Mouse (Mus musculus) intestine, postnatal 0 days (tissue): ENCODE results near the gene Cdk19. TPM values are rescaled to one million over a fixed set of nuclear protein-coding genes. Genes with fewer than 3 reads are reported as not detected.

Experiments
- ATAC-seq: fragments of 200-750 bp; cut with Nextera tagmentation; 2 replicates; pipeline ENCODE4 v1.8.0; 2017; ENCODE audit warnings: mild to moderate bottlenecking, moderate TSS enrichment, moderate library complexity
- H3K27ac ChIP-seq: fragments of 300-500 bp; sonication (generic); 2 replicates; pipeline ENCODE4 v1.5.1; 2014; ENCODE audit warnings: mild to moderate bottlenecking, low read depth, low read length, moderate library complexity
- H3K27me3 ChIP-seq: fragments of 300-500 bp; sonication (generic); replicated peaks from 2 replicates; pipeline ENCODE4 v1.6.1; 2014; ENCODE audit warnings: low read length, mixed read lengths; ENCODE audit not compliant: control insufficient read depth, insufficient read depth
- H3K36me3 ChIP-seq: fragments of 300-500 bp; sonication (generic); 2 replicates; pipeline ENCODE4 v1.6.1; 2014; ENCODE audit warnings: mild to moderate bottlenecking, moderate library complexity; ENCODE audit not compliant: control insufficient read depth, insufficient read depth
- H3K4me1 ChIP-seq: fragments of 300-500 bp; sonication (generic); replicated peaks from 2 replicates; pipeline ENCODE4 v1.6.1; 2014; ENCODE audit warnings: antibody characterized with exemption, low read length, mixed read lengths; ENCODE audit not compliant: control insufficient read depth, insufficient read depth
- H3K4me2 ChIP-seq: fragments of 300-500 bp; sonication (generic); replicated peaks from 2 replicates; pipeline ENCODE4 v1.6.1; 2014; ENCODE audit warnings: low read depth, mild to moderate bottlenecking, moderate library complexity
- H3K4me3 ChIP-seq: fragments of 300-500 bp; sonication (generic); 2 replicates; pipeline ENCODE4 v1.5.1; 2014; ENCODE audit warnings: low read depth, low read length
- H3K9ac ChIP-seq: fragments of 300-500 bp; sonication (generic); 2 replicates; pipeline ENCODE4 v1.6.1; 2014; ENCODE audit warnings: mild to moderate bottlenecking, low read depth, low read length
- H3K9me3 ChIP-seq: fragments of 300-500 bp; sonication (generic); 2 replicates; pipeline ENCODE4 v1.6.1; 2016; ENCODE audit warnings: mixed run types; ENCODE audit not compliant: control insufficient read depth
- CTCF ChIP-seq: sonication (generic); IDR thresholded peaks from 2 replicates; pipeline ENCODE4 v1.5.1; 2016; ENCODE audit warnings: low read depth, mild to moderate bottlenecking, control low read depth, antibody characterized with exemption, moderate library complexity
- WGBS: fragments of 180-500 bp; shearing (Covaris S2); extraction: QIAGEN DNeasy Blood & Tissue Kit; methylation state at CpG from one replicate; pipeline ENCODE4 v1.1.7; 2014; 5-methylcytosine and 5-hydroxymethylcytosine counted together
- polyA plus RNA-seq: library from polyadenylated mRNA; unstranded; fragments of >200 nt; fragmentation: Nextera tagmentation; extraction: Ambion mirVana; gene quantifications from 2 replicates; pipeline ENCODE4 v1.2.1, GENCODE M21; 2015

Cdk19 gene
- polyA plus RNA-seq, 1 experiment from 2014 or later: 3.0 TPM

GRCm38 (mm10) chr10:40328004-40328551 lies 11.3 kb upstream of the Cdk19 start:
- peak; percentile 96 for ATAC-seq
- Histone ChIP-seq H3K4me3 (no peak overlapping the region), H3K27me3 (no peaks in the 10 kb centered on the region), H3K36me3 (no peaks in the 10 kb centered on the region), H3K4me1 (0 out of 2 replicates have a peak, but pooled peaks cover 4% of the 10 kb centered on the region), H3K9me3 (no peaks in the 10 kb centered on the region), H3K27ac (no peak overlapping the region), H3K9ac (no peak overlapping the region), H3K4me2 (peak overlapping the region; percentile 25)
- 31% methylated on average over 9 of the region's 9 CpGs for WGBS
- no peak for TF ChIP-seq CTCF

GRCm38 (mm10) chr10:40330262-40330661 lies 9.1 kb upstream of the Cdk19 start:
- no peak overlapping the region for H3K9ac ChIP-seq
- H3K27me3 ChIP-seq: no peaks in the 10 kb centered on the region
- H3K9me3 ChIP-seq: no peaks in the 10 kb centered on the region
- H3K27ac ChIP-seq: no peak overlapping the region
- ATAC-seq: no peak
- H3K4me1 ChIP-seq: 0 out of 2 replicates have a peak, but pooled peaks cover 4% of the 10 kb centered on the region
- no peak overlapping the region for H3K4me3 ChIP-seq
- no peak overlapping the region for H3K4me2 ChIP-seq
- no peaks in the 10 kb centered on the region for H3K36me3 ChIP-seq
- TF ChIP-seq CTCF: peak; percentile 27
- WGBS: 85% methylated on average over 1 of the region's 1 CpGs

- Histone ChIP-seq H3K27me3 (no peaks in the 10 kb centered on the region), H3K4me3 (no peak overlapping the region), H3K4me2 (no peak overlapping the region), H3K27ac (no peak overlapping the region), H3K36me3 (no peaks in the 10 kb centered on the region), H3K9ac (no peak overlapping the region), H3K9me3 (no peaks in the 10 kb centered on the region), H3K4me1 (0 out of 2 replicates have a peak, but pooled peaks cover 2% of the 10 kb centered on the region)
- ATAC-seq: no peak
- TF ChIP-seq CTCF: no peak
- 73% methylated on average over 6 of the region's 6 CpGs for WGBS
These were observed 6.5 kb upstream of the Cdk19 start for GRCm38 (mm10) chr10:40332864-40333263.

GRCm38 (mm10) chr10:40342036-40342435 lies 2.7 kb downstream of the Cdk19 start:
- Histone ChIP-seq H3K27ac (no peak overlapping the region), H3K4me1 (no peaks in the 10 kb centered on the region), H3K36me3 (no peaks in the 10 kb centered on the region), H3K9me3 (no peaks in the 10 kb centered on the region), H3K4me3 (no peak overlapping the region), H3K4me2 (no peak overlapping the region), H3K27me3 (no peaks in the 10 kb centered on the region), H3K9ac (no peak overlapping the region)
- 0 out of 2 replicates have a peak, but pooled peaks have one; percentile 31 for ATAC-seq
- no peak for TF ChIP-seq CTCF
- 31% methylated on average over 4 of the region's 4 CpGs for WGBS

GRCm38 (mm10) chr10:40346776-40347403 lies 7.5 kb downstream of the Cdk19 start:
- Histone ChIP-seq H3K27me3 (no peaks in the 10 kb centered on the region), H3K4me1 (0 out of 2 replicates have a peak, but pooled peaks cover 2% of the 10 kb centered on the region), H3K27ac (no peak overlapping the region), H3K36me3 (no peaks in the 10 kb centered on the region), H3K4me2 (no peak overlapping the region), H3K4me3 (no peak overlapping the region), H3K9ac (no peak overlapping the region), H3K9me3 (no peaks in the 10 kb centered on the region)
- ATAC-seq: no peak
- 77% methylated on average over 3 of the region's 3 CpGs for WGBS
- no peak for TF ChIP-seq CTCF

- peak; percentile 18; the same call in 1 of the 2 replicates for TF ChIP-seq CTCF
- no peak overlapping the region for H3K9ac ChIP-seq
- no peak for ATAC-seq
- H3K27ac ChIP-seq: no peak overlapping the region
- no peak overlapping the region for H3K4me3 ChIP-seq
- H3K4me1 ChIP-seq: 0 out of 2 replicates have a peak, but pooled peaks cover 2% of the 10 kb centered on the region
- no peaks in the 10 kb centered on the region for H3K9me3 ChIP-seq
- H3K27me3 ChIP-seq: no peaks in the 10 kb centered on the region
- 60% methylated on average over 9 of the region's 9 CpGs for WGBS
- no peaks in the 10 kb centered on the region for H3K36me3 ChIP-seq
- H3K4me2 ChIP-seq: no peak overlapping the region
These were observed 8.1 kb downstream of the Cdk19 start for GRCm38 (mm10) chr10:40347461-40347954.
